Mouse (Mus musculus): ENCODE measurements around the gene Tbc1d10c. TPM values are rescaled to one million over a fixed set of nuclear protein-coding genes. Genes with fewer than 3 reads are reported as not detected.
A peak's percentile ranks its signal among the peaks of the same experiment; 100 is the strongest.

The Tbc1d10c gene
- polyA plus RNA-seq, 1 experiment from 2014 or later = 0.43 TPM

GRCm38 (mm10) chr19:4218784-4219183, 27.7 kb upstream of the Tbc1d10c start:
- H3K4me1 ChIP-seq (replicated peaks; ENCODE audit: control insufficient read depth, insufficient read depth, low read length) = peaks cover 10% of the 10 kb centered on the region
- ATAC-seq (replicated peaks; ENCODE audit: low FRiP score) (no peak), DNase-seq (ENCODE audit: low spot score) (no peak)
- no peak overlapping the region for H3K27ac ChIP-seq (ENCODE audit: low read depth, low read length)
- H3K4me3 ChIP-seq (ENCODE audit: low read depth, low read length) = no peak overlapping the region
- WGBS = 85% methylated on average over 1 of the region's 1 CpGs
- H3K9me3 ChIP-seq (ENCODE audit: control insufficient read depth, low read length) = no peaks in the 10 kb centered on the region
- no peak overlapping the region for H3K4me2 ChIP-seq (ENCODE audit: low read depth, low read length, severe bottlenecking)
- H3K9ac ChIP-seq (ENCODE audit: low read length) = no peak overlapping the region
- no peaks in the 10 kb centered on the region for H3K36me3 ChIP-seq (ENCODE audit: control insufficient read depth, insufficient read depth, low read length)
- H3K27me3 ChIP-seq (ENCODE audit: control insufficient read depth, insufficient read depth, low read length) = peaks cover 20% of the 10 kb centered on the region

DNA sequence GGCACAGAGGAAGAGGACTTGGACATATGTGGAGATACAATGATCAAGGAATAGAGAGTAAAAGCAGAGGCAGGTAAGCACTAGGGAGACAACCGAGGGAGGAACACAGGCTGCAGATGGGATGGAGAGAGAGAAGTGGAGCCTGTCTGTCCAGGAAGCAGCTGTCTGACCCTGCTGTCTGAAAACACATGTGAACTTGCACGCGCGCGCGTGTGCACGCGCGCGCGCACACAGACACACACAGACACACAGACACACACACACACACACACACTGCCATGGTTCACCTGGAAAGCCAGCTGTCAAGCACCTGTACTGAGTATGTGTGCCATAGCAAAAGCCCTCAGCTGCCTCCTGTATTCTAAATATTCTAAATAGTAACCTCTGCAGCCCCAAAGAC, 27.2 kb upstream of the Tbc1d10c start:
- no peak for DNase-seq (ENCODE audit: low spot score)
- H3K27me3 ChIP-seq (ENCODE audit: control insufficient read depth, insufficient read depth, low read length) = peaks cover 25% of the 10 kb centered on the region

DNA sequence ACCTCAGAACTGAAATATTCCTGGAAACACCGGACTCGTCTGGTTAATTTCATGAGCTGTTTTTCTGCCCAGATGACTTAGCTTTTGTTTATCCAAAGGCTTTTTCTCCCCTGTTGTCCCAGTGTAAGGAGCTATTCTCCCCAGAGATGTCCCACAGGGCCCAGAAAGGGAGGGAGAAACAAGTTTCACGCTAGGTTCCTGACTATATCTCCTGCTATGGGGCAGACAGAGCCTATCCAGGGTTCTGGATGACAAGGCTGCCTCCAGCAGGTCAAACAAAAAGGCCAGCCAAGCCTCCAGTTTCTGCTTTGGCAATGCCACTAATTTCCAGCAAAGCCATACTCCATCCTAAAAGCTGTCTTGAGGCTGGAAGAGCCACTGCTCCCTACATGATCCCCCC, 26.8 kb upstream of the Tbc1d10c start:
- ATAC-seq (replicated peaks; ENCODE audit: low FRiP score) = no peak
- peaks cover 30% of the 10 kb centered on the region for H3K27me3 ChIP-seq (ENCODE audit: control insufficient read depth, insufficient read depth, low read length)
- H3K36me3 ChIP-seq (ENCODE audit: control insufficient read depth, insufficient read depth, low read length) = no peaks in the 10 kb centered on the region
- no peak overlapping the region for H3K4me2 ChIP-seq (ENCODE audit: low read depth, low read length, severe bottlenecking)
- H3K27ac ChIP-seq (ENCODE audit: low read depth, low read length) = no peak overlapping the region
- DNase-seq (ENCODE audit: low spot score) = no peak
- no peak overlapping the region for H3K4me3 ChIP-seq (ENCODE audit: low read depth, low read length)
- 47% methylated on average over 3 of the region's 3 CpGs for WGBS
- peaks cover 20% of the 10 kb centered on the region for H3K4me1 ChIP-seq (replicated peaks; ENCODE audit: control insufficient read depth, insufficient read depth, low read length)
- H3K9ac ChIP-seq (ENCODE audit: low read length) = no peak overlapping the region
- no peaks in the 10 kb centered on the region for H3K9me3 ChIP-seq (ENCODE audit: control insufficient read depth, low read length)

More for the DNA sequence above, 27.2 kb upstream of the Tbc1d10c start:
- no peak overlapping the region for H3K9ac ChIP-seq (ENCODE audit: low read length)
- no peak for ATAC-seq (replicated peaks; ENCODE audit: low FRiP score)
- H3K4me2 ChIP-seq (ENCODE audit: low read depth, low read length, severe bottlenecking) = no peak overlapping the region
- no peak overlapping the region for H3K4me3 ChIP-seq (ENCODE audit: low read depth, low read length)
- no peaks in the 10 kb centered on the region for H3K9me3 ChIP-seq (ENCODE audit: control insufficient read depth, low read length)
- no peak overlapping the region for H3K27ac ChIP-seq (ENCODE audit: low read depth, low read length)
- WGBS = 88% methylated on average over 11 of the region's 11 CpGs
- peaks cover 15% of the 10 kb centered on the region for H3K4me1 ChIP-seq (replicated peaks; ENCODE audit: control insufficient read depth, insufficient read depth, low read length)
- H3K36me3 ChIP-seq (ENCODE audit: control insufficient read depth, insufficient read depth, low read length) = no peaks in the 10 kb centered on the region

- WGBS = 8% methylated on average over 5 of the region's 5 CpGs
- Histone ChIP-seq H3K36me3 (ENCODE audit: control insufficient read depth, insufficient read depth, low read length) (no peaks in the 10 kb centered on the region), H3K4me3 (ENCODE audit: low read depth, low read length) (no peak overlapping the region), H3K4me1 (replicated peaks; ENCODE audit: control insufficient read depth, insufficient read depth, low read length) (peaks cover 24% of the 10 kb centered on the region), H3K4me2 (ENCODE audit: low read depth, low read length, severe bottlenecking) (no peak overlapping the region), H3K27ac (ENCODE audit: low read depth, low read length) (no peak overlapping the region), H3K27me3 (ENCODE audit: control insufficient read depth, insufficient read depth, low read length) (peaks cover 30% of the 10 kb centered on the region), H3K9ac (ENCODE audit: low read length) (no peak overlapping the region), H3K9me3 (ENCODE audit: control insufficient read depth, low read length) (no peaks in the 10 kb centered on the region)
- DNase-seq (ENCODE audit: low spot score) (peak; percentile 54), ATAC-seq (replicated peaks; ENCODE audit: low FRiP score) (no peak)
Measured at GRCm38 (mm10) chr19:4217140-4217539, 26.1 kb upstream of the Tbc1d10c start.

DNA sequence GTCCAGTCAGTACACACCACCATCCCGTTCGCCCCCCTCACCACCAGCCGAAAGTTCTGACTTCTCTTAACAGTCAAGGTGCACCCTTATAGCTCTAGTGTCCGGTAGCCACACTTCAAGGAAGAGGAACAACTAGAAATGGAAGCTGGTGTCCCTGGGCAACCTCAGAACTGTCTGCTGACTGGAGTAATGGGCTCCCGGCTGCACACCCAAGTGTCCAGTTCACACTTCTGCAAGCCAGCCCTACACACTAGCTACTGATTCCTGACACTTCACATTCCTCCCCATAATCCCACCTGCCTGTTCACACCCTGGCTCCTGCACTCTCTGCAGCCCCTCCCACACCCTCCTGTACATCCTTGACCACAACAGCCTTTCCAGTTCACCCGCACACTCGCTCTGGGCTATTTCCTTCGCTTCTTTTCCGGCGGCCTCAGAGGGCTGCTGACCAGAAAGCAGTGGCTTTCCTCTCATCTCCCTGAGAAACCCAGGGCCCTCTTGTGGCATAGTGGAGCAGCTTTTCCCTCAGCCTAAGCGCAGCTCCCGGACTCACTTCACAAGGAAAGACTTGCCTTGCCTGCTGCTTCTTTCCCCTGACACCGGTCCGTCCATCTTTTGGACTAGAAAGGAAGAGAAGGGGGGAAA, 25.1 kb upstream of the Tbc1d10c start:
- Histone ChIP-seq H3K36me3 (ENCODE audit: control insufficient read depth, insufficient read depth, low read length) (no peaks in the 10 kb centered on the region), H3K9ac (ENCODE audit: low read length) (no peak overlapping the region), H3K4me1 (replicated peaks; ENCODE audit: control insufficient read depth, insufficient read depth, low read length) (peaks cover 25% of the 10 kb centered on the region), H3K4me2 (ENCODE audit: low read depth, low read length, severe bottlenecking) (no peak overlapping the region), H3K4me3 (ENCODE audit: low read depth, low read length) (no peak overlapping the region), H3K9me3 (ENCODE audit: control insufficient read depth, low read length) (no peaks in the 10 kb centered on the region), H3K27me3 (ENCODE audit: control insufficient read depth, insufficient read depth, low read length) (peaks cover 32% of the 10 kb centered on the region), H3K27ac (ENCODE audit: low read depth, low read length) (no peak overlapping the region)
- DNase-seq (ENCODE audit: low spot score) = peak; percentile 55
- WGBS = 22% methylated on average over 14 of the region's 14 CpGs
- ATAC-seq (replicated peaks; ENCODE audit: low FRiP score) = no peak

GRCm38 (mm10) chr19:4215451-4215840, 24.4 kb upstream of the Tbc1d10c start:
- Histone ChIP-seq H3K4me1 (replicated peaks; ENCODE audit: control insufficient read depth, insufficient read depth, low read length) (peaks cover 25% of the 10 kb centered on the region), H3K4me3 (ENCODE audit: low read depth, low read length) (peak overlapping the region; percentile 57), H3K9ac (ENCODE audit: low read length) (peak overlapping the region; percentile 77), H3K36me3 (ENCODE audit: control insufficient read depth, insufficient read depth, low read length) (no peaks in the 10 kb centered on the region), H3K9me3 (ENCODE audit: control insufficient read depth, low read length) (no peaks in the 10 kb centered on the region), H3K27ac (ENCODE audit: low read depth, low read length) (no peak overlapping the region), H3K27me3 (ENCODE audit: control insufficient read depth, insufficient read depth, low read length) (peaks cover 32% of the 10 kb centered on the region), H3K4me2 (ENCODE audit: low read depth, low read length, severe bottlenecking) (peak overlapping the region; percentile 99)
- ATAC-seq (replicated peaks; ENCODE audit: low FRiP score) (no peak), DNase-seq (ENCODE audit: low spot score) (no peak)
- WGBS = 6% methylated on average over 9 of the region's 21 CpGs

DNA sequence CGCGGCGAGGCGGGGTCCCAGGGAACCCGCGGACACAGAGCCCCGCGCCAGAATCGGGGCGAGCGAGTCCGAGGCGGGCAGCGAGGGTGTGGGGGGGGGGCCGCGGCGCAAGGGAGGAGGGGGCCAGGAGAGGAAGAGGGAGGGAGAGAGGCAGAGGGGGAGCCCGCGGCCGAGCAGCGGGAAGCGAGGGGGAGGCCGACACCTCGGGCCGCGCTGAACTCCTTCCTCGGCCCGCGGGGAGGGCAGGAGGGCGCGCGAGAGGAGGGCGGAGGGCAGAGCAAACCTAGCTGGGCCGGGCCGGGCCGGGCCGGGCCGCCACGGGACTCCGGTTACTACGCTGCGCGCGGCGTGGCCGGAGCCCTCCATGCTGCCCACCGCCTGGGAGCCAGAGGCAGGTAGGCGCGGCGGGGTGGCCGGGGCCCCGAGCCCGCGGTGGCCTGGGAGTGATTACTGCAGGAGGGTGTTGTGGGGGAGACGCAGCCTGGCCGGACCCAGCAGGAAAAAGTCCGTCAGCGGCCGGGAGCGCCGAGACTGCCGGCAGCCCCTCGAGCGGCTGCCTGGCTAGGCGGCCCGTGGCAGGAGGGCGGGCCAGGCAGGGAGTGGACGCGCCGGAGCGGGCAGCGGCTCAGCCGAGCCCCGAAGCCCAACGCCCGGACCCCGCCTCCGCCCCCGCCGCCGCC, 23.8 kb upstream of the Tbc1d10c start:
- H3K27ac ChIP-seq (ENCODE audit: low read depth, low read length) = no peak overlapping the region
- H3K27me3 ChIP-seq (ENCODE audit: control insufficient read depth, insufficient read depth, low read length) = peaks cover 32% of the 10 kb centered on the region
- H3K9me3 ChIP-seq (ENCODE audit: control insufficient read depth, low read length) = no peaks in the 10 kb centered on the region
- WGBS = under 1% methylated on average over 57 of the region's 81 CpGs
- ATAC-seq (replicated peaks; ENCODE audit: low FRiP score) = peak; percentile 40
- H3K4me3 ChIP-seq (ENCODE audit: low read depth, low read length) = peak overlapping the region; percentile 57
- peak; percentile 74 for DNase-seq (ENCODE audit: low spot score)
- H3K4me2 ChIP-seq (ENCODE audit: low read depth, low read length, severe bottlenecking) = peak overlapping the region; percentile 99
- no peaks in the 10 kb centered on the region for H3K36me3 ChIP-seq (ENCODE audit: control insufficient read depth, insufficient read depth, low read length)
- H3K9ac ChIP-seq (ENCODE audit: low read length) = peak overlapping the region; percentile 77
- peaks cover 25% of the 10 kb centered on the region for H3K4me1 ChIP-seq (replicated peaks; ENCODE audit: control insufficient read depth, insufficient read depth, low read length)

GRCm38 (mm10) chr19:4214071-4214770, 23.1 kb upstream of the Tbc1d10c start, which contains the start of the genes Clcf1 and AC109138.7:
TSS of gene Clcf1 (plus strand) at chr19:4214238.
TSS of gene AC109138.7 (plus strand) at chr19:4214357.
- no peak within 1 kb of the TSS for H3K27ac ChIP-seq (ENCODE audit: low read depth, low read length)
- H3K4me2 ChIP-seq (ENCODE audit: low read depth, low read length, severe bottlenecking) = peak within 1 kb of the TSS; percentile 99
- H3K9me3 ChIP-seq (ENCODE audit: control insufficient read depth, low read length) = no peaks in the 10 kb centered on the region
- DNase-seq (ENCODE audit: low spot score) (peak; percentile 71), ATAC-seq (replicated peaks; ENCODE audit: low FRiP score) (peak; percentile 66)
- peak within 1 kb of the TSS; percentile 57 for H3K4me3 ChIP-seq (ENCODE audit: low read depth, low read length)
- H3K9ac ChIP-seq (ENCODE audit: low read length) = peak within 1 kb of the TSS; percentile 77
- H3K36me3 ChIP-seq (ENCODE audit: control insufficient read depth, insufficient read depth, low read length) = no peaks in the 10 kb centered on the region
- H3K4me1 ChIP-seq (replicated peaks; ENCODE audit: control insufficient read depth, insufficient read depth, low read length) = peaks cover 25% of the 10 kb centered on the region
- WGBS = 1% methylated on average over 46 of the region's 49 CpGs
- H3K27me3 ChIP-seq (ENCODE audit: control insufficient read depth, insufficient read depth, low read length) = peaks cover 32% of the 10 kb centered on the region
